16 mouse cellular contexts compared by ENCODE assay signal in the genomic region with DNA sequence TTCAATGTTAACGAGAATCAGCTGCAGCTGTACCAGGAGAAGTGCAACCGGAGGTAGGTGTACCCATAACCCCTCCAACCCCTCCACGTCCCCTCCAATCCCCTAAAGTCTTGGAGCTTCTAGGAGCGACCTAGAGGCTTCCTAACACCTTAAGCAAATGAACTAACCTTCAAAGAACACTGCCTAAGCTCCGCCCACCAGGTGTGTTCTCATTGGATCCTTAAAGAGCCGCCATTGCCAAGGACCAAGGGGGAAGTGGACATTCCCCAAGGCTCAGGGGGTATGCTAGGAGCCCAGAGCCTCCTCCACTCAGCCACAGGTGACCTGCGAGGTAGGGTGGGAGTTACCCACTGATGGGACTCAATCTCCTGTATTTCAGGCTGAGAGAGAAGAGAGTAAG.
"Had no signal": no experiment of that assay in that cellular context is flagged by ENCODE, and none has a peak within 500 bp of the region (broad histone marks: within the 10 kb centered on the region; RNA-seq: fewer than 3 reads in every experiment).

No protein-coding gene starts in this region.

- H3K27me3 ChIP-seq: liver, embryonic 15.5 days; lung, embryonic 15.5 days; megakaryocyte, embryonic 14.5 days; midbrain, embryonic 13.5 days; midbrain, embryonic 15.5 days; neural tube, embryonic 12.5 days had no signal

- H3K4me3 ChIP-seq: liver, embryonic 15.5 days; lung, embryonic 15.5 days; megakaryocyte, embryonic 14.5 days; midbrain, embryonic 13.5 days; midbrain, embryonic 15.5 days; neural tube, embryonic 12.5 days had no signal

- H3K4me1 ChIP-seq: liver, embryonic 15.5 days; lung, embryonic 15.5 days; megakaryocyte, embryonic 14.5 days; midbrain, embryonic 13.5 days; midbrain, embryonic 15.5 days; neural tube, embryonic 12.5 days had no signal

- H3K36me3 ChIP-seq: liver, embryonic 15.5 days; lung, embryonic 15.5 days; midbrain, embryonic 13.5 days; midbrain, embryonic 15.5 days; neural tube, embryonic 12.5 days had no signal

- DNase-seq: liver, postnatal 0 days; lung, adult 2 months; lung, postnatal 14 days; lung, postnatal 36 days; right cerebral cortex, postnatal 25 days; right cerebral cortex, postnatal 4 days; spleen, adult 18-20 months; thymus, adult 18-20 months; thymus, postnatal 25 days; thymus, postnatal 4 days had no signal

- H3K9me3 ChIP-seq: liver, embryonic 15.5 days; lung, embryonic 15.5 days; midbrain, embryonic 13.5 days; midbrain, embryonic 15.5 days had no signal
